Mouse (Mus musculus) C2C12 (cell line): ENCODE measurements around the gene Tst.

Experiments used
- CEBPB ChIP-seq: IDR thresholded peaks from one replicate; pipeline ENCODE4 v1.6.1; 2011; ENCODE audit warnings: low read depth, mild to moderate bottlenecking, control low read depth, moderate library complexity
- CTCF ChIP-seq: IDR thresholded peaks from one replicate; pipeline ENCODE4 v1.5.1; 2011; ENCODE audit not compliant: control insufficient read depth, insufficient read depth, insufficient read length
- MAX ChIP-seq: IDR thresholded peaks from one replicate; pipeline ENCODE4 v1.6.1; 2011; ENCODE audit warnings: mild to moderate bottlenecking, control low read depth
- MYOD1 ChIP-seq: IDR thresholded peaks from one replicate; pipeline ENCODE4 v1.6.1; 2011; ENCODE audit warnings: low read depth; ENCODE audit not compliant: control insufficient read depth, insufficient read length
- MYOG ChIP-seq: IDR thresholded peaks from one replicate; pipeline ENCODE4 v1.6.1; 2011; ENCODE audit not compliant: control insufficient read depth, insufficient read length; ENCODE audit errors: extremely low read depth
- USF1 ChIP-seq: IDR thresholded peaks from one replicate; pipeline ENCODE4 v1.6.1; 2011; ENCODE audit warnings: low read depth, mild to moderate bottlenecking, control low read depth, moderate library complexity

DNA sequence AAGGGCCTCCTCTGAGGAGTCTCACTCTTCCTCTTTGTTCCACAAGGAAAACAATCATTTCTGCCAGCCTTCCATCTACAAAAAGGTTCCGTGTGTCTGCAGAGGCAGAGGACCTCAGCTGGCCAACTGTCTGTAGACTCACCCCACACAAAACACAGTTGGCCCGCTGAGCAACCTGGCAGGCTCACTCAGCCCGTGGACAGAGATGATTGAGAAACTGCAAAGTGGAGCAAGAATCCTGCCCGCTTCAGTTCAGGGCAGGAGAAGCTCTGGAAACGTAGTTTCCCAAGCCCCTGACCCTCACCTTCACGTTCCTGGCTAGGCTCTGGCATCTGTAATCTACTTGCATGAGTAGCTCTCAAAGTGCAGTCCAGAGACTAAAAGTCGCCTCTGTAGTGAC, 41.4 kb upstream of the Tst start:
- no peak for TF ChIP-seq MAX
- TF ChIP-seq CTCF = no peak
- no peak for TF ChIP-seq USF1
- no peak for TF ChIP-seq MYOG
- no peak for TF ChIP-seq MYOD1
- no peak for TF ChIP-seq CEBPB
